Mouse (Mus musculus): Measurements from ENCODE around the gene Runx2.

The Runx2 gene

DNA sequence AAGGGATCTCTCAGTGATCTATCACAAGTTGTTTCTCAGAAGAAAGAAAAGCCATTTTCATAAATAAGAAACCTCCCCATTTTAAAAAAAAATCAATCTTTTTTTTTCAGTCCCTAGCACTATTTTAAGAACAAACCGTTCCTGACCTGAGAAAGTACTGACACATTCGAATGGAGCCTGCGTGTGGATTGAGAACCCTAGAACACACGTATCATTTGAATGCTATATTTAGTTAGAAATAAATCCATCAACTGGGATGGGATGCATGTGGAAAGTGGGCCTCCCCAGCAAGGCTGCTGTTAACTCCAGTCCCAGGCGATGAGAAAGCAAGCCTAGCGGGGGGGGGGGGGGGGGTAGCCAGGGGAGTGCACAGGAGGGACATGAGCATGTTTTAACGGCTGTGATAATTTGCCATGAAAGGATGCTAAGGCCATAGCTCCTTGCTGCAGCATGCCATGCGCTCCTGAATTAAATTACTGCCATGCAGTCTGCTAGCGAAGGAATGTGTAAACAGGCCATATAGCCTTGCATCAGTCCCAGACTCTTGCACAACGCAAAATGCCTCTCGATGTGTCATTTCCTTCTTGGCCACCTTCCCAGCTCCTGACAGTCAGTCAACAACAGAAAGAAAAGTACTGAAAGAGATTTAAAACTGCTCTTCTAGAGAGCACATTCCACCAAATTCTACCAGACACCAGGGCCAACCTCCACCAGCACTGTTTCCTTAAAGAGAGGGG lies 104.9 kb downstream of the Runx2 start:
- peak; percentile 66 for DNase-seq

DNA sequence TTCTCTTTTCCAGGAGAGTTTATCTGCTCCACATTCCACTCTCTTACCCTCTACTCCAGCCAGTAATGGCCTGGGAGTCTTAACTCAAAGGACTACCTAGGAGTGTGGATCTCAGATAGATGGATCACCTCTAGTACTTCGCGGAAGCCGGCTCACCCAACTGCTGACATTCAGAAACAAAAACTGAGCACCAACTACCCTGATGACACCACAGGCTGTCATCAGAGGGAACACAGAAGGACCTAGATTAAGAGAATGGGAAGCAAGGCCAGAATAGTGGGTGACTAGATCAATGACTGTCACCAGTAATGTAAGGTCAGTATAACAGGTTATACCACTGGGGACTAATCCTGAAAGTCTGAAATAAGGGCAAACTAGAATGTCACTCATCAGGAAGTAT lies 106.6 kb downstream of the Runx2 start:
- DNase-seq, result no peak

DNA sequence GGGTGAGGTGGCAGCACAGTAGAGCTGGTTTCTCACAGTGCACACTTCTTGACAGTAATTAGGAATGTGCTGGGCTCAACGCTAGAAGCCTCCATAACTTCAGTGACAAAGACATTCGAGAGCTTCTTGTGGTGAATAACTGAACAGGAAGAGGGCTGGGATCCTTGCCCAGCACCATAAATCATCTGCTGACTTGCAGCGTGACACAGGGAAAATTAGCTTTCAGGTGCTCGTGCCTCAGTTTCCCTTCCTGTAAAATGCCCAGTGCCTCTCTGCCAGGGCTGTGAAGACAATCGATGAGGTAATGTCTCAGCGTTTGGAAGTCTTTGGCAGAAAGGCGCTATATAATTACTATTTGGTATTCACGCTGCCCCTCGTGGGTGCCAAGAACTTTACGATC lies 108.1 kb downstream of the Runx2 start:
- no peak for DNase-seq

DNA sequence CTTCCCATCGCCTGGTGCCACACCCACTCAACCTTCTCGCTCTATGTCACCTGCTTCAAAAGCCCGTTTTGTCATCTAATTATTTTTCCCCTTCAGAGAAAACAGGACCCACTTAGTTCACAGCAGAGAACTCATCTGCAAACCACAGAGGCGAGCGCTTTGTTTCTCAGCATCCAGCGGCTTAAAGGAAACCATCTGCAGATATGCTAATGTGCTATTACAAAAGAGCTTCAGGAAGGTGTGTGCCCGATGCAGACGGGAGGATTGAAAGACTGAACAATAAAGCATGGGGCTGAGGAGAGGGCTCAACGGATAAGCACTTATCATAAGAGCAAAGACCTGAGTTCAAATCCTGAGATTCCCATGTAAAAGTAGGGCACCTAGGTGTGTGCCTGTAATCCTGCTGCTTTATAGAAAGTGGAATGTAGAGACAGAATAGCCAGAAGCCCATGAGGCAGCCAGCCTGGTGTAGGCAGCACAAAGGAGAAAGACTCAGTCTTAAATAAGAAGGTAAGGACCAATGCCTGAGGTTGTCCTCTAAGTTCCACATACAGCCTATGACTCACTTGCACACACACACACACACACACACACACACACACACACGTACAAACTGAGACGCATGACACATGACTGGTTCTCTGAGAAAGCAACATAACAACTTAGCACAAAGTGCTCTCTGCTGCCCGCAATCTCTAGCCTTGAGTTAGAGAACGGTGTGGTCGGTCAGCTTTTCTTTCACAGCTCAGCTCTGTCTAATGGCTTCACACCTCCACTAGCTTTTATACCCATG lies 111.9 kb downstream of the Runx2 start:
- DNase-seq, result no peak

DNA sequence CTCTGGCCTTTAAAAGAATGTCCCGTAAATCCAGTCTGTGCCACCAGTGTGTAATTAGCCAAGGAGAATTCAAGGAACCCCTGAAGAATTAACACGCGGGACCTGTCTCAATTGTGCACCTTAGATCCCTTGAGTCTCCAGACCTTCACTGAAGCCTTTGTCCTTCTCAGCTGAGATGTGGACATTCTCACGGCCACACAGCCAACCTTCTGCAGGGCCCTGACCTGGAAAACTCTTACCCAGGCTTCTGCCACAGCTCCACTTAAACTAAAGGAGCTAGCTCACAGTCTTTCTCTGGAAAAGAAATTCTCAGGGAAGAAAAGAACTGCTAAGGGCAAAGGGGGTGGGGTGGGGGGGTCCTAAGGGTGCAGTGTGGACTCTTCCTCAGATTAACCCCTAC lies 113.1 kb downstream of the Runx2 start:
- no peak for DNase-seq

DNA sequence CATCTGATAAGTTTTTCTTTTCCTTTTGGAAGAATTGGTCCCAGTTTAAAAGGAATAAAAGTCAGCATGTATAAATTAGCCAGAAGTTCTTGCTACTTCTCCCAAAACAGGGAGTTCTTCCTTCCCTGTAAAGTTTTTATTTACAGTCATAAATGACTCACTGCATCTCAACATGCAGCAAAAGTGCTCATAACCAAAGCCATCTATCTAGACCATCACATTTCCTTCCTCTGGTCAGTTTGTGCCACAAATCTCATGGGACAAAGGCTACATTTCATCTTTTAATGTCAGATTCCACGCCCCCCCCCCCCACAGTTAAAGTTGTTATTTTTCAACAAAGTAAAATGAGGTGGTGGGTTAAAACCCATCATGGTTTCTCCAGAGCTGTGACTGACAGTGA lies 114.3 kb downstream of the Runx2 start:
- no peak for DNase-seq

DNA sequence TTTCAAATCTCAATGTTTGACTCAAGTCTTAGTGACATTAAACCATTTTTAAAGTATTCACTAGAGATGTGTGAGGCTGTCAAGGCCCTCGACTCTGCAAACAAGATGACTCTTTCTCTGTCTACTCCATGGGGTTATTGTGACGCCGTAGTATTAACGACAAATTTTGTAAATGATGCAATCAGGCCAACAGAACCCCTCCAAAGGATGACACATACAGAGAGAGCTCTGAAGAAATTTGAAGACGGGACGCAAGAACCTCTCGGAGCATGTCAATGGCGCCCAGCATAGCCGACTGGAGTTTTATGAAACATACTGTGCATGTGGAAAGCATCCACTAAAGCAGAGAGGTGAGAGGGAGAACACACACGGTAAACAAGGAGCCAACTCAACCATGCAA lies 117.5 kb downstream of the Runx2 start:
- DNase-seq, result no peak

DNA sequence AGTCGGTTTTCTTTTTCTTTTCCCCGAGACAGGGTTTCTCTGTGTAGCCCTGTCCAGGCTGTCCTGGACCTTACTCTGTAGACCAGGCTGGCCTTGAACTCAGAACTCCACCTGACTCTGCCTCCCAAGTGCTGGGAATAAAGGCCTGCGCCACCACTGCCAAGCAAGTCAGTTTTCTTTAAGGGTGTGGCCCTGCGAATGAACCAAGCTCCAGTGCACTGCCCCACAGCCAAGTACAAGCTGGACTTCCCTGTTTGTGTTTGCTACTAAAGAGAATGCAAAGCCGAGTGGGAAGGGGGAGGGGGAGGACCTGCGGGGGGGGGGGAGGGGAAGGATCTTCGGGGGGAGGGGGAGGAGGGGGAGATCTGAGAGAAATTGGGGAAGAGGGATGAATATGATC lies 121.0 kb downstream of the Runx2 start:
- DNase-seq, result no peak

DNA sequence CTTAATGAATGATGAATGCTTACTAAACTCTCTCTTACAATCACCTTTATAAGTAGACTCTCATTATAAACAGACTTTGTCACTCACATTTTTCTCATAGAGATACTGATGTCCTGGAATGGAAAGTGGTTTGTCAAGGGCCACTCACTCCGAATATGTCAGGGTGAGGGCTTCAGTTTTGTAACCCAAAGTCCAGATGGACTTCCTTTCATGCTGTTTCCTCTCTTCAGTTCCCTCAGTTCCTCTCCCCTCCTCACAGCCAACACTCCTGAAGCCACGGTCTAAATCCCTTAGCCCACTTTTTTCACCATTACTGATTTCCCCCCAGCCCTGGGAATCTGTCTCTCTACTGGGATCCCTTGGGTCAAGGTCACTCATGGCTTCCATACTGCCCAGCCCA lies 123.1 kb downstream of the Runx2 start:
- no peak for DNase-seq

DNA sequence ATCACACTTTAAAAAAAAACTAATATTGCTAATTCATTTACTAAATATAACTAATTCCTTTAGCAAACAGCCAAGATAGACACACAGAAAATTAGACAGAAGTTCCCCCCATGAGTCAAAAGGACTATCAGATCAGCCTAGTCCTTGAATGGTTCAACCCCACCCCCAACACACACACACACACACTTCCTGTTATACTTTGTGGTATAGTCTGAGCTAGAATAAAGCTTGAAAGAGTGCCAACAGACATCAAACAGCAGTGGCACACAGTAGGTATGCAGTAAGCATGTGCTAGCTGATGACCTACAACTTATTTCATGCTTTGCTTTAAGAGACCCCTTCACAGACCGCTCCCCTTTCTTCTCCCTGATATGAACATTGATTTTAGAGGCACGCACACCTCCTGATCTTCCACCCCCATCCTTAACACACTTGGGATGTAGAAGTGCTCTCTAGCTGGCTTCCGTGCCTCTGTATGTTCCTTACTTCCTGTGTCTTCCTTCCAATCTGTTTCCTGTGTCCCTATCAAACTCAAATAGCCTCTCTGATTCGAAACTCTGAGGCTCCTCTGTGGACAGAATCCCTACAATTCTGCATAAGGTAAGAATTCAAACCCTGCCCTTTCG lies 124.1 kb downstream of the Runx2 start:
- DNase-seq, result no peak

DNA sequence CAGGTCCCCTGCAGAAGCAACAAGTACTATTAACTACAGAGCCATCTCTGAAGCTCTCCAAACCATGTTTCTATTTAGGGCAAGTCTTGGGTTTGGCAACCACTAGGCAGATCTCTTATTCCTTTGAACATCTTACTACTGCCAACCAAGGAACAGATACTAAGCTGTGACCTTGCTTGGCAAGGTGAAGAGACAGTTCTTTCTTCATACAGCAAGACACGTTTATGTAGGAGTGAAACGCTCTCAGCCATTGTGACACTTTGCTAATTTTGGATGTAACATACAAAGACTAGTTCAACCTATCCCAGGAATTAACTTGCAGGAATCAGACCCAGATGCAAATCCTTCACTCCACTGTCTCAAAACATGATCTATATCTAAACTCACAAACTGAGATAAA lies 126.3 kb downstream of the Runx2 start:
- DNase-seq, result no peak

DNA sequence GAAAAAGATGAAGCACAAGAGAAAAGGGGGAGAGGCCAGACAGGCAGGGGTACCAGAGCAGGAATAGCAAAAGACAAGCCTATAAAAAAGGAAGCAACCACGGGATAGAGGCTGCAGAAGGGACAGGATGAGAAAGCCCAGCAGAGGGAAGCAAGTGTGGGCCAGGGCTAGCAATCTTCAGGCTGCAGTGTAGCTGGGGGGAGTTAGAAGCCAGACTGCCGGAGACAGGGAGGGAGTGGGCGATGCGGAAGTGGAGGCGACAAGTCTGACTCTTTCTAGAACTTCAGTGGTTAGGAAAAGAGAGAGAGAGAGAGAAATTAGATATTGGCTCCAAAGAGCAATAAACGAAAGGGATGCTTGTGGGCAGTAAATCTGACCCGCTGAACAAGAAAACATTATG lies 129.1 kb downstream of the Runx2 start:
- DNase-seq, result no peak

DNA sequence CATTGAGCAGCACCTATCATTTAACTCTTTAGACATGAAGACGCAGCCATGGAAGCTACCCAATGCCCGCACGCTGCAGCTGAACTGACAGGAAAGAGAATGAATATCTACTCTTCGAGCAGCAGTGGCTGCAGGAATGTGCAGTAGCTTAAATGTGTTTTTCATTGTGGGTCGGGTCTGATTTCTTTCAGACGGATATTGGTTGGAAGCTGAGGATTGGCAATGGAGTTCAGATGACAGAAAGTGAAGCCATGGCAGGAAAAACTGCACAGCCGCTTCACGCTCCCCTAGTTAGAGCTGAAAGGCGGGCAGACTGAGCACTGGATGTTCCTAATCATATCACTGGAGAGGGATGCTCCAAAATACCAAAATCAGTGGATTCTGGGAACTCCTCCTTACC lies 131.6 kb downstream of the Runx2 start:
- no peak for DNase-seq

DNA sequence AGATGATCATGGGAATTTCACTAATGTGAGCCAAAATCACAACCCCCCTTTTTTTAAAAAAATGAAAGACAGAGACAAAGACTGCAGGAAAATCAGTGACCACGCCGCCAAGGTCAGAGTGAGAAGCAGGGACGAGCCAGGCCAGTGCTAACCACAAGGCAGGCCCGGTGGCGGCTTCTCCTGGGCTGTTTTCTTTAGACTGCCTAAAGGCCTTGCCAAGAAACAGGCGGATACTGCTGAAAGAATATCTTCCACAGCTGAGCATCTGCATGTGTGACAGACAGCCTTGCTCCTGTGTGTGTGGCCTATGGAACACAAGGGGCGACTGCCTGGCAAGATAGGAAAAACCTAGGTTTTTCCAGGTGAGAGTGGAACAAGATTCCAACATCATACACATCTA lies 136.8 kb downstream of the Runx2 start:
- peak; percentile 11 for DNase-seq

DNA sequence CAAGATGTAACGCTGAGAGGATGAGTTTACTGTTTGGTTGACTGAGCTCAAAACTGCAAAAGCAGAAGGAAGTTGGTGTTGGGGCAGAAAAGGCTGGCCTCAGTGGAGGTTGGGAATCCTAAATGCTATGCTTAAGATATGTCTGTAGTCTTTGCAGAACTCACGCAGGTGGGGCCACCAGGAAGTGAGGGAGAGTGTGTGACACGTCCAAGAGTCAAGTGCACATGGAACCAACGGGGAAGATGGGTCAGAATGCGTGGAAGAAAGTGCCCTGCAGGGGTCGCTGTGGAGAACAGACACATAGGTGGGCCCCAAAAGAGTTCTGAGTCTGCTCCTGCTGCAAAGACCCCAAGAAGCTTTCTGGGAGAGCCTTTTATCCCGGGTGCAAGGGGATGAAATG lies 141.8 kb downstream of the Runx2 start:
- peak; percentile 12 for DNase-seq

DNA sequence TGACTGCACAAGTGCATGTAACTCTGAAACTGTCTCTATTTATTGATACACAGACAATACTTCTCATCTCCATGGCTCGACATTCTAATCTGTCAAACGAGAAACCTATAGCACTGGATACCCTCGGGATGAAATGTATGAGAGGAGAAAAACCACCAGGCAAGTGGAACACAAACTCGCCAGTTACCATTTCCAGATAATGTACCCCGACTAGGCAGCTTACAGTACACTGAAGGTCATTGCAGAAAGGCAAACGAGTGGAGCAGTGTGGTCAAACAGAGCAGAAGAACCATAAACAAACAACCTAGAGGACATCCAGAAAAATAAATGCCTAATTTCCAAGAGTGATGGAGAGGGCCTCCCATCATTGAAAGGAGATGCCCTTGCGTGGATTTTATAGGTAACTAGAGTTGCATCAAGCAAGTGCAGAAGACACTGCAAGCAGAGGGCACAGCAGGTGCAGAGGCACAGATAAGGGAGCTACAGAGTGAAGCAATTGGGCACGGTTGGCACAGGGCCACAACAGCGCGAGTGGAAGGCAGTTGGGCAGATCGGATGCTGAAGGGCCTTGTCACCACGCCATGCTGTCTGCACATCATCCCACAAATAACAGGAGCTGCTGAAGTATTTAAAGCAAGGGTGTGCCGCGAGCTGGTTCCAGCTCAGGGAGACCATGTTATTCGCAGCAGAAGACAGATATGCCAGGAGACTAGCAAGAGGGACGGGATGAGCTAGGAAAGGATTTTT lies 142.5 kb downstream of the Runx2 start:
- no peak for DNase-seq

DNA sequence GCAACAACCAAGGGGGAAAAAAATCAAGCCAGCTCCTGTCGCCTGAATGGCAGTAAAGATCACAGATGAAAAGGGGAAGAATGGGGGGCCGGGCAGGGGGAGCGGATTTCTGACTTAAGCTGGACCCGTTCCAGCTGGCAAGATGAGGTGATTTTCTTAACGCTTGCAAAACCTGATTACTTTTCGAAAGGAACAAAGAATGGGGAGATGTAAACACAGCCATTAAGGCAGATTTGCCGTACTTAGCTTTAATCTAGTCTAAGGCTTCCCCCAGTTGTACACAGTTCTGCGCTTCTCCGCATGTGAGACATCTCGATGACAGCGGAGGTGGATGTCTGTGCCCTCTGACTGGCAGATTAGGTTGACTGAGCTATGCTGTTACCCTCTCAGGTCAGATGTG lies 144.6 kb downstream of the Runx2 start:
- no peak for DNase-seq

DNA sequence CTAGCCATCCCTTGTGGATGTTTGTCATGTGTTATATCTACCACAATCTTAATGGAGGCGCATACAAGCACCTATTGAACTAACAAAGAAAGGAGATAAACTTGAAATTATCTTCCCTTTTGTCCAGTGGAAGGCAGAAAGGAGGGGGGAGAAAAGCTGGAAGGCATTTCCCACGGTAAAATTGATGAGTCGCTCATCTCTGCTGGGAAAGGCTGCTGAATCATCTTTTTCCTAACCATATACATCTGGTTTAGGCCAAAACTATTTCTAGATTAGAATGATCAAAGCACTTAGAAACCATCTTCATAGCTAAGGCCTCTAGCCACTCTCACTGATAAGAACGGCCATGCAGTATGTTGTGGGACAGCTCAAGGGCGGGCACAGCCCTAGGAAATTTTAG lies 147.3 kb downstream of the Runx2 start:
- no peak for DNase-seq

DNA sequence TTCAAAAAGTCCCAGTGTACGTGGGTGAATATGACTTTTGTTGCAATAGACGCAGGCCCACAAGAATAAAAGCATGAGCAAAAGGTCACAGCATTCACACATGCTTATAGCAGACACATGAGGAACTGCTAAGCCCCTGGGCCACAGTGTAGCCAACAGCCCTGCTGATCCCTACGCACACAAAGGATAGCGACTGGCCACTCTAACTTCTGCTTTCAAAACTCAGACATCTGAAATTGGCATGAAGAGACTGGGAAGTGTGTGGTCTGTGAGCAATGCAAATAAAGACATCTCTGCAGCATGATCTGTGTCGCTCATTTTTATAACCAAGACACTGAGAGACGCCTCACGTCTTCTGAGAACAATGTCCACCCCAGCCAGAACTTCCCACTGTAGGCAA lies 150.7 kb downstream of the Runx2 start:
- DNase-seq, result no peak

DNA sequence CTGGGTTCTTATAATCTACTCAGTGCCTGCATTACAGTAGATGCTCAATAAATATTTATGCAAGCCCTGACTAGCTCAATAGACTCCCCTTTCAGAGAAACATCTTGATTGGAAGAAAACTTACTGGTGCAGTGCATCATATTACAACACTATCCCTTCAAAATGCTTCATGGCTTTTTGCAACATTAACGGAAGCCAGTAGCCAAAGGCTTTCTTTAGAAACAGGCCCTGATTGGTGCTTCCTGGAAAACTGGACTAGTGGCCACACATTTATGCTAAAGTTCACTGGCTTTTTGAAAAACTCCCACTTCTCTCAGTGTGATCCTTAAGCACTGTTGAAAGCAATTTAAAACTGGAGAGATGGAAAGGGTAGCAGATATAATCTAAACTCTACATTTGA lies 151.4 kb downstream of the Runx2 start:
- no peak for DNase-seq

DNA sequence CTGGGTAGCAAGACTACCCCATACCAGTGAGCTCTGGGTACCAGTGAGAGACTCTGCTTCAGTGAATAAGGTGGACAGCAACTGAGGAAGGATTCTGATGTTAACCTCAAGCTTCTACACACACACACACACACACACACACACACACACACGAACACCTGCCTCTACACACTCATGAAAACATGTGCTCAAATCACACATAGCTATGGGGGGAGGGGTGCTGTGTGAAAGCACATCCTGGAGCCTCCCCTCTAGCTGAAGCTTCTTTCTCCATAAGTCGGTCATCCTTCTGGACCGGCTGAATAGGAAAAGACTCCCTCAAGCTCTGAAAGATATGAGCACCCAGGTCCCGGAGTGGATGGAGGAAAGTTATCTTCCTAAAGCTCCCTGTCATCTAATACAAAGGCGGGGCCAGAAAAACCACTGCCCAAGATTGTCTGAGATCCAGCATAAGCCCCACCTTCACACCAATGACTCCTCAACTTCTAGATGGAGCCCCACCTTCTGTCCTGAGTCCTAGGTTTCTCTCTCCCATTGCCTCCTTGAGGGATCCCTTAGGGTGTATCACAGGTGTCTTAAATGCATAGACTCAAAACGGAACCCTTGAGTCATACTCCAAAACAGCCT lies 152.4 kb downstream of the Runx2 start:
- no peak for DNase-seq

DNA sequence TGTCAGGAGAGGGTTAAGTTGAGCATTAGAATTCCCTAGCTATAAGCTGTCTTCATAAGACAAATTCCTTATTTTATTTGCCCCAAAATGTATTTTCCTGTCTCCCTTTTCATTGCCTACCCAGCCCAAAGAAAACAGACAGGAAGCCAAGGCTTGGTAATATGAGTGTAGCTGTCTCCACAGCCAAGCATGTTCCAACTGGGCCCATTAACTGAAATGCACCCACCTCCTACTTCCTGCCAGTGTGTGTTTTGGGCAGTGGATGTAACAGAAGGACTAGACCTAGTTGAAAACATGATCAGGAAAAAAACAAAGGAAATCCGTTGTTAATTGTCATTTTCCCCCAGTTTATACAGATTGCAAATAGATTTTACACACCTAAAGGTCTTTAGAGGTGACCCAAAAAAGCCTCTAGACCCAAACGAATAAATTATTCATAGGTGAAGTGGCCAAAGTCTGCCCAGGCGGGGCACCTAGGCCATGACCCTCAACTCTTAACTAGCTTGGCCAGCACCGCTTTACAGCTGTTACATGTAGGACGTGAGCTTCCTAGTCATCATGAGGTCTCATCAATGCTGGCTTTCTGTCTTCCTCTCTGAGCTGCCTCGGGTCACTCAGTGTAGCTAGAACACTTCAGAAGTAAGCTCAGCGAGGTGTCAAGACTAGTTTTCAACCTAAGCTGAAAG lies 154.3 kb downstream of the Runx2 start:
- peak; percentile 69 for DNase-seq
